Comparison of ENCODE assay signal across 28 mouse cellular contexts in the genomic region with DNA sequence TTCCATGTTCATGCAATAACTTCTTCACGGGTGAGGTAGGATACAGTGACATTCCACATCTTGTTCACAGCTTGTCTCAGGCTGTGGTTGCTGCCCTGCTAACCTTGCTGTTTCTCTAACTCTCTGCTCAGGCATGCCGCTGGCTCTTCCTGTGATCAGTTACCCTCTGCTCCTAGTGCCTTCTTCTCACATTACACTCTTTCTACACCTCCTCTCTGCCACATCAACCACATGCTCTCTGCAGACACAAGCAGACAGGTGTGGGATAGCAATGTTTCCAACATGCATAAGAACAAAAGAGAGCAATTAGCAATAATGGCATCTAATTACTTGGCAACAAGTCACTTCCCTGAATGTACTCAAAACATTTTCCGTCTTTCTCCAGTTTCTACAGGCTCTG.
DNase-seq lines count a peak whose midpoint lies in the region; ATAC-seq and TF ChIP-seq lines count a peak whose summit lies in the region.
"Had no signal": no experiment of that assay in that cellular context is flagged by ENCODE, and none has a peak within 500 bp of the region (broad histone marks: within the 10 kb centered on the region; RNA-seq: fewer than 3 reads in every experiment).

No protein-coding gene starts in this region.

- WGBS in forebrain, postnatal 0 days: 48% methylated on average over 3 of the region's 3 CpGs
- WGBS in forebrain, embryonic 16.5 days: 60% methylated on average over 3 of the region's 3 CpGs
- WGBS in midbrain, embryonic 13.5 days: 81% methylated on average over 3 of the region's 3 CpGs

- H3K4me3 ChIP-seq in forebrain, postnatal 0 days (ENCODE audit: low read depth, low read length): no peak overlapping the region
- no peak overlapping the region for H3K4me3 ChIP-seq in forebrain, embryonic 16.5 days (replicated peaks; ENCODE audit: low read length)
- H3K4me3 ChIP-seq in midbrain, embryonic 13.5 days (replicated peaks): no peak overlapping the region
- H3K4me3 ChIP-seq: heart, embryonic 13.5 days; limb, embryonic 13.5 days; megakaryocyte, embryonic 14.5 days; midbrain, embryonic 15.5 days; neural tube, embryonic 13.5 days had no signal

- no peaks in the 10 kb centered on the region for H3K27me3 ChIP-seq in forebrain, postnatal 0 days (ENCODE audit: insufficient read depth, low read length)
- no peaks in the 10 kb centered on the region for H3K27me3 ChIP-seq in forebrain, embryonic 16.5 days (replicated peaks; ENCODE audit: control insufficient read depth, insufficient read depth, low read length)
- H3K27me3 ChIP-seq in midbrain, embryonic 13.5 days: no peaks in the 10 kb centered on the region
- H3K27me3 ChIP-seq: CH12.LX; heart, embryonic 13.5 days; limb, embryonic 13.5 days; megakaryocyte, embryonic 14.5 days; midbrain, embryonic 15.5 days; neural tube, embryonic 13.5 days had no signal

- no peak for DNase-seq in forebrain, postnatal 0 days
- peak; percentile 41 for DNase-seq in Muller cell, postnatal 12 days (ENCODE audit: inconsistent ontology term)
- DNase-seq in embryo, embryonic 11 days: peak; percentile 2
- peak; percentile 21 for DNase-seq in mesoderm, embryonic 11.5 days (ENCODE audit: low read depth, low spot score)
- DNase-seq: adrenal gland, adult 8-10 months; cerebellum, adult 2 months; cerebellum, postnatal 36 days; gastrocnemius, postnatal 14 days; heart, adult 18-20 months; kidney, adult 2 months; layer of hippocampus, adult 9-11 months; lung, embryonic 14.5 days; lung, postnatal 36 days; retina, postnatal 1 day; right cerebral cortex, postnatal 25 days; spleen, adult 18-20 months had no signal

- peak; percentile 58; the same call in 1 of the 2 replicates for ATAC-seq in forebrain, postnatal 0 days
- ATAC-seq in forebrain, embryonic 16.5 days: no peak
- no peak for ATAC-seq in midbrain, embryonic 13.5 days
- ATAC-seq in erythroid progenitor cell, adult 5-6 weeks (replicated peaks; ENCODE audit: low FRiP score, poor library complexity, severe bottlenecking): no peak
- ATAC-seq: midbrain, embryonic 15.5 days had no signal

- no peak overlapping the region for H3K9ac ChIP-seq in forebrain, postnatal 0 days
- no peak overlapping the region for H3K9ac ChIP-seq in forebrain, embryonic 16.5 days (replicated peaks; ENCODE audit: low read depth, low read length)
- no peak overlapping the region for H3K9ac ChIP-seq in midbrain, embryonic 13.5 days (replicated peaks)
- H3K9ac ChIP-seq: heart, embryonic 13.5 days; hindbrain, embryonic 14.5 days; limb, embryonic 13.5 days; liver, embryonic 14.5 days; lung, embryonic 14.5 days; midbrain, embryonic 15.5 days; neural tube, embryonic 13.5 days had no signal

- no peak for TF ChIP-seq CTCF in forebrain, postnatal 0 days (IDR thresholded peaks at IDR 0.05; ENCODE audit: low read depth)

- H3K4me2 ChIP-seq in forebrain, postnatal 0 days (ENCODE audit: low read depth): no peak overlapping the region
- no peak overlapping the region for H3K4me2 ChIP-seq in forebrain, embryonic 16.5 days (ENCODE audit: low read length)
- no peak overlapping the region for H3K4me2 ChIP-seq in midbrain, embryonic 13.5 days (replicated peaks)
- H3K4me2 ChIP-seq: heart, embryonic 13.5 days; hindbrain, embryonic 14.5 days; limb, embryonic 13.5 days; lung, embryonic 14.5 days; midbrain, embryonic 15.5 days; neural tube, embryonic 13.5 days had no signal

- no peaks in the 10 kb centered on the region for H3K4me1 ChIP-seq in forebrain, postnatal 0 days (ENCODE audit: insufficient read depth)
- H3K4me1 ChIP-seq in forebrain, embryonic 16.5 days (replicated peaks; ENCODE audit: control insufficient read depth, insufficient read depth, low read length): no peaks in the 10 kb centered on the region
- no peaks in the 10 kb centered on the region for H3K4me1 ChIP-seq in midbrain, embryonic 13.5 days (replicated peaks)
- H3K4me1 ChIP-seq: heart, embryonic 13.5 days; limb, embryonic 13.5 days; megakaryocyte, embryonic 14.5 days; midbrain, embryonic 15.5 days; neural tube, embryonic 13.5 days had no signal

- H3K36me3 ChIP-seq in forebrain, postnatal 0 days (ENCODE audit: insufficient read depth): no peaks in the 10 kb centered on the region
- no peaks in the 10 kb centered on the region for H3K36me3 ChIP-seq in forebrain, embryonic 16.5 days (ENCODE audit: control insufficient read depth, insufficient read depth)
- H3K36me3 ChIP-seq in midbrain, embryonic 13.5 days: no peaks in the 10 kb centered on the region
- H3K36me3 ChIP-seq: G1E; heart, embryonic 13.5 days; limb, embryonic 13.5 days; midbrain, embryonic 15.5 days; neural tube, embryonic 13.5 days had no signal

- H3K9me3 ChIP-seq in forebrain, postnatal 0 days (ENCODE audit: low read length): no peaks in the 10 kb centered on the region
- H3K9me3 ChIP-seq in forebrain, embryonic 16.5 days (ENCODE audit: control insufficient read depth, low read length): no peaks in the 10 kb centered on the region
- H3K9me3 ChIP-seq in midbrain, embryonic 13.5 days: no peaks in the 10 kb centered on the region
- H3K9me3 ChIP-seq: G1E; limb, embryonic 13.5 days; midbrain, embryonic 15.5 days; neural tube, embryonic 13.5 days had no signal

- no peak overlapping the region for H3K27ac ChIP-seq in forebrain, postnatal 0 days (ENCODE audit: low read depth, low read length)
- H3K27ac ChIP-seq in forebrain, embryonic 16.5 days (ENCODE audit: low read length): no peak overlapping the region
- no peak overlapping the region for H3K27ac ChIP-seq in midbrain, embryonic 13.5 days
- H3K27ac ChIP-seq: heart, embryonic 13.5 days; hindbrain, embryonic 14.5 days; limb, embryonic 13.5 days; liver, embryonic 14.5 days; midbrain, embryonic 15.5 days; neural tube, embryonic 13.5 days had no signal
